In the genomic region with DNA sequence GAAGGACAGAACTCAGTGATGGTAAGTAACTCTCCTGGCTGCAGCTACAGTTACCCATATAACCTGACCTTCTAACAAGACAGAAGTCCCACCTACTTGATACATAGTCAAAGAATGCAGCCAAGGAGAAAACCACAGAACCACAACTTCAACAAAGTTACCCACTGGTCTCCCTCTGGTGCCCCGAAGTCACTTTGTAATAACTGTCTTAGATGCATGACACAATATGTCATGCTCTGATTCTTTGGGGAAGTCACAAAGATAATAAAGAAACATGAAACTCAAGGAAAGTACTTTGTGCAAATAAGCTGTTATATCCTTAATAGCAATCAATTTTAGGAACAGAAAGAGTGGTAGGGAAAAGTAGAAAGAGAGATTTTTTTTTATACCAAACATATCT, we compare ENCODE assay signal across 13 mouse cellular contexts. TPM values are rescaled to one million over a fixed set of nuclear protein-coding genes. Genes with fewer than 3 reads are reported as not detected.
DNase-seq lines count a peak whose midpoint lies in the region; ATAC-seq and TF ChIP-seq lines count a peak whose summit lies in the region.
"Had no signal": no experiment of that assay in that cellular context is flagged by ENCODE, and none has a peak within 500 bp of the region (broad histone marks: within the 10 kb centered on the region; RNA-seq: fewer than 3 reads in every experiment).

No protein-coding gene starts in this region.

- no peaks in the 10 kb centered on the region for H3K9me3 ChIP-seq in limb, embryonic 12.5 days
- no peaks in the 10 kb centered on the region for H3K9me3 ChIP-seq in limb, embryonic 10.5 days (replicated peaks)
- no peaks in the 10 kb centered on the region for H3K9me3 ChIP-seq in G1E (replicated peaks)
- H3K9me3 ChIP-seq in embryonic facial prominence, embryonic 15.5 days (replicated peaks), result no peaks in the 10 kb centered on the region
- H3K9me3 ChIP-seq: embryonic facial prominence, embryonic 12.5 days; heart, embryonic 12.5 days had no signal

- peaks cover 34% of the 10 kb centered on the region for H3K4me1 ChIP-seq in limb, embryonic 12.5 days (replicated peaks)
- H3K4me1 ChIP-seq in limb, embryonic 10.5 days, result peaks cover 22% of the 10 kb centered on the region
- H3K4me1 ChIP-seq in G1E (ENCODE audit: insufficient read depth, low read depth, low read length), result peaks cover 60% of the 10 kb centered on the region
- peaks cover 36% of the 10 kb centered on the region for H3K4me1 ChIP-seq in embryonic facial prominence, embryonic 15.5 days

- H3K9ac ChIP-seq in limb, embryonic 12.5 days (replicated peaks), result no peak overlapping the region
- no peak overlapping the region for H3K9ac ChIP-seq in embryonic facial prominence, embryonic 15.5 days
- H3K9ac ChIP-seq: embryonic facial prominence, embryonic 12.5 days; heart, embryonic 12.5 days had no signal

- WGBS in limb, embryonic 12.5 days, result 91% methylated on average over 1 of the region's 1 CpGs
- WGBS in limb, embryonic 10.5 days, result 94% methylated on average over 1 of the region's 1 CpGs
- WGBS in embryonic facial prominence, embryonic 15.5 days, result 43% methylated on average over 1 of the region's 1 CpGs

- peaks cover 27% of the 10 kb centered on the region; the same call in 1 of the 2 replicates for H3K36me3 ChIP-seq in limb, embryonic 12.5 days
- peaks cover 21% of the 10 kb centered on the region for H3K36me3 ChIP-seq in limb, embryonic 10.5 days
- peaks cover 42% of the 10 kb centered on the region for H3K36me3 ChIP-seq in G1E (replicated peaks)
- H3K36me3 ChIP-seq in embryonic facial prominence, embryonic 15.5 days, result no peaks in the 10 kb centered on the region

- H3K4me3 ChIP-seq in limb, embryonic 12.5 days (replicated peaks), result no peak overlapping the region
- no peak overlapping the region for H3K4me3 ChIP-seq in limb, embryonic 10.5 days
- no peak overlapping the region for H3K4me3 ChIP-seq in G1E (ENCODE audit: low read depth, low read length)
- no peak overlapping the region for H3K4me3 ChIP-seq in embryonic facial prominence, embryonic 15.5 days (replicated peaks)
- H3K4me3 ChIP-seq: heart, embryonic 12.5 days had no signal

- no peaks in the 10 kb centered on the region for H3K27me3 ChIP-seq in limb, embryonic 12.5 days
- H3K27me3 ChIP-seq in limb, embryonic 10.5 days (ENCODE audit: low read depth, poor library complexity, severe bottlenecking), result no peaks in the 10 kb centered on the region
- H3K27me3 ChIP-seq in G1E (ENCODE audit: insufficient read depth, low read length), result no peaks in the 10 kb centered on the region
- no peaks in the 10 kb centered on the region for H3K27me3 ChIP-seq in embryonic facial prominence, embryonic 15.5 days
- H3K27me3 ChIP-seq: embryonic facial prominence, embryonic 12.5 days; heart, embryonic 12.5 days had no signal

- no peak for TF ChIP-seq CTCF in G1E (IDR thresholded peaks at IDR 0.05; ENCODE audit: low read depth, low read length)

- H3K4me2 ChIP-seq in limb, embryonic 12.5 days, result peak overlapping the region; percentile 93; the same call in 1 of the 2 replicates
- H3K4me2 ChIP-seq in embryonic facial prominence, embryonic 15.5 days (replicated peaks), result peak overlapping the region; percentile 24; the same call in 1 of the 2 replicates

- no peak for DNase-seq in limb, embryonic 10.5 days (ENCODE audit: low spot score)
- DNase-seq in G1E (ENCODE audit: low spot score), result peak; percentile 15
- DNase-seq in cerebellum, postnatal 10 days, result no peak
- no peak for DNase-seq in adrenal gland, postnatal 4 days (ENCODE audit: low spot score in 2 of 2)
- DNase-seq in heart, adult 18-20 months, result no peak
- DNase-seq: kidney, postnatal 36 days; left cerebral cortex, postnatal 4 days; retina, postnatal 1 day had no signal

- H3K27ac ChIP-seq in limb, embryonic 12.5 days, result no peak overlapping the region
- H3K27ac ChIP-seq in limb, embryonic 10.5 days, result no peak overlapping the region
- H3K27ac ChIP-seq in embryonic facial prominence, embryonic 15.5 days (replicated peaks), result no peak overlapping the region
- H3K27ac ChIP-seq: embryonic facial prominence, embryonic 12.5 days had no signal

- ATAC-seq in limb, embryonic 12.5 days (ENCODE audit: insufficient number of reproducible peaks, insufficient read depth, low FRiP score, low TSS enrichment, low read depth), result no peak
- no peak for ATAC-seq in G1E (ENCODE audit: extremely low read depth, insufficient number of reproducible peaks, low FRiP score, poor library complexity, severe bottlenecking)
- ATAC-seq in embryonic facial prominence, embryonic 15.5 days (ENCODE audit: insufficient number of reproducible peaks, low FRiP score, low TSS enrichment, low read depth), result no peak
- 0 out of 2 replicates have a peak, but pooled peaks have one; percentile 32 for ATAC-seq in monocyte, adult 5-6 weeks (replicated peaks; ENCODE audit: insufficient number of reproducible peaks, low FRiP score, low TSS enrichment, poor library complexity, severe bottlenecking)

RNA-seq across cellular contexts. Expression of a gene that starts 3.2 kb away (rescaled TPM):
- polyA plus RNA-seq in limb, embryonic 12.5 days (2016; fragmentation: Nextera tagmentation; extraction: Ambion mirVana), result 44.0 and 45.4 TPM in 2 replicates
- polyA plus RNA-seq in limb, embryonic 10.5 days (2016; fragmentation: Nextera tagmentation; extraction: Ambion mirVana), result 40.3 and 43.8 TPM in 2 replicates
- total RNA-seq in G1E (2014; fragmentation: Nextera tagmentation) (73.7 and 76.8 TPM in 2 replicates), G1E (2017) (32.7 and 37.4 TPM in 2 replicates)
- polyA plus RNA-seq in G1E (2012), result 31.4 and 39.9 TPM in 2 replicates
- 37.9 and 39.9 TPM in 2 replicates for polyA plus RNA-seq in embryonic facial prominence, embryonic 15.5 days (2015; fragmentation: Nextera tagmentation; extraction: Ambion mirVana)
- total RNA-seq in monocyte, adult 5-6 weeks (2017), result 29.7 to 54.2 TPM (median 35.5 TPM) in 3 replicates
- total RNA-seq in adrenal gland, postnatal 4 days (2021), result 10 to 100 TPM; 44.3 to 45.0 TPM
- total RNA-seq in heart, adult 18-20 months (2021), result 10 to 100 TPM; 27.8 to 28.5 TPM

RNA-seq across cellular contexts. Expression of a gene that starts 3.3 kb away (rescaled TPM):
- 36.4 and 36.6 TPM in 2 replicates for polyA plus RNA-seq in limb, embryonic 12.5 days (2016; fragmentation: Nextera tagmentation; extraction: Ambion mirVana)
- polyA plus RNA-seq in limb, embryonic 10.5 days (2016; fragmentation: Nextera tagmentation; extraction: Ambion mirVana), result 35.9 and 39.2 TPM in 2 replicates
- total RNA-seq in G1E (2014; fragmentation: Nextera tagmentation) (144 and 187 TPM in 2 replicates), G1E (2017) (75.6 and 78.1 TPM in 2 replicates)
- 3.7 and 5.6 TPM in 2 replicates for polyA plus RNA-seq in G1E (2012)
- polyA plus RNA-seq in embryonic facial prominence, embryonic 15.5 days (2015; fragmentation: Nextera tagmentation; extraction: Ambion mirVana), result 23.6 and 25.2 TPM in 2 replicates
- 17.1 to 33.8 TPM (median 20.8 TPM) in 3 replicates for total RNA-seq in monocyte, adult 5-6 weeks (2017)
- 10 to 100 TPM; 29.8 to 30.4 TPM for total RNA-seq in adrenal gland, postnatal 4 days (2021)
- total RNA-seq in heart, adult 18-20 months (2021), result 10 to 100 TPM in 1 of 2 experiments, 1 to 10 TPM in 1; 8.9 to 11.3 TPM

RNA-seq across cellular contexts. Expression of a gene that starts 27.2 kb away (rescaled TPM):
- 167 and 173 TPM in 2 replicates for polyA plus RNA-seq in limb, embryonic 12.5 days (2016; fragmentation: Nextera tagmentation; extraction: Ambion mirVana)
- 170 and 185 TPM in 2 replicates for polyA plus RNA-seq in limb, embryonic 10.5 days (2016; fragmentation: Nextera tagmentation; extraction: Ambion mirVana)
- 108 and 113 TPM in 2 replicates for total RNA-seq in G1E (2014; fragmentation: Nextera tagmentation)
- total RNA-seq in G1E (2017), result 79.7 and 91.3 TPM in 2 replicates
- polyA plus RNA-seq in G1E (2012), result 2.1 and 3.8 TPM in 2 replicates
- polyA plus RNA-seq in embryonic facial prominence, embryonic 15.5 days (2015; fragmentation: Nextera tagmentation; extraction: Ambion mirVana), result 111 and 113 TPM in 2 replicates
- total RNA-seq in monocyte, adult 5-6 weeks (2017), result 7.9 to 23.6 TPM (median 17.4 TPM) in 3 replicates
- 10 to 100 TPM; 69.8 to 75.3 TPM for total RNA-seq in adrenal gland, postnatal 4 days (2021)
- 10 to 100 TPM; 24.6 to 27.7 TPM for total RNA-seq in heart, adult 18-20 months (2021)

RNA-seq across cellular contexts. Expression of a gene that starts 27.3 kb away (rescaled TPM):
- 50.4 and 51.2 TPM in 2 replicates for polyA plus RNA-seq in limb, embryonic 12.5 days (2016; fragmentation: Nextera tagmentation; extraction: Ambion mirVana)
- 48.3 and 51.1 TPM in 2 replicates for polyA plus RNA-seq in limb, embryonic 10.5 days (2016; fragmentation: Nextera tagmentation; extraction: Ambion mirVana)
- 15.4 and 17.0 TPM in 2 replicates for total RNA-seq in G1E (2014; fragmentation: Nextera tagmentation)
- total RNA-seq in G1E (2017), result 12.5 and 14.4 TPM in 2 replicates
- 1.1 and 1.2 TPM in 2 replicates for polyA plus RNA-seq in G1E (2012)
- 54.4 and 56.2 TPM in 2 replicates for polyA plus RNA-seq in embryonic facial prominence, embryonic 15.5 days (2015; fragmentation: Nextera tagmentation; extraction: Ambion mirVana)
- total RNA-seq in monocyte, adult 5-6 weeks (2017), result 14.9 to 24.0 TPM (median 22.7 TPM) in 3 replicates
- 10 to 100 TPM; 72.0 to 73.2 TPM for total RNA-seq in adrenal gland, postnatal 4 days (2021)
- 10 to 100 TPM; 53.4 to 61.9 TPM for total RNA-seq in heart, adult 18-20 months (2021)
